Mouse (Mus musculus): ENCODE results near the gene Steap1. TPM values are rescaled to one million over a fixed set of nuclear protein-coding genes. Genes with fewer than 3 reads are reported as not detected.

Gene Steap1
- polyA plus RNA-seq, 1 experiment from 2014 or later = 6.2 TPM

- no peak overlapping the region for H3K27ac ChIP-seq
- WGBS = 24% methylated on average over 2 of the region's 2 CpGs
Observed at GRCm38 (mm10) chr5:5705019-5705418, 44.1 kb downstream of the Steap1 start.

GRCm38 (mm10) chr5:5700386-5700785 is 48.7 kb downstream of the Steap1 start:
- no peak overlapping the region for H3K27ac ChIP-seq
- 82% methylated on average over 2 of the region's 2 CpGs for WGBS
- no peak overlapping the region for H3K4me2 ChIP-seq (replicated peaks)
- no peak for ATAC-seq (ENCODE audit: low FRiP score, low read depth)
- no peak overlapping the region for H3K9ac ChIP-seq
- no peaks in the 10 kb centered on the region for H3K4me1 ChIP-seq
- H3K36me3 ChIP-seq = no peaks in the 10 kb centered on the region
- H3K27me3 ChIP-seq (replicated peaks) = no peaks in the 10 kb centered on the region
- no peak overlapping the region for H3K4me3 ChIP-seq
- no peaks in the 10 kb centered on the region for H3K9me3 ChIP-seq

More at GRCm38 (mm10) chr5:5705019-5705418, 44.1 kb downstream of the Steap1 start:
- Histone ChIP-seq H3K4me3 (no peak overlapping the region), H3K4me2 (replicated peaks) (no peak overlapping the region), H3K9ac (no peak overlapping the region), H3K27me3 (replicated peaks) (no peaks in the 10 kb centered on the region), H3K4me1 (no peaks in the 10 kb centered on the region), H3K9me3 (no peaks in the 10 kb centered on the region), H3K36me3 (no peaks in the 10 kb centered on the region)
- no peak for ATAC-seq (ENCODE audit: low FRiP score, low read depth)

- 74% methylated on average over 3 of the region's 3 CpGs for WGBS
Observed at GRCm38 (mm10) chr5:5698830-5699229, 50.3 kb downstream of the Steap1 start.

DNA sequence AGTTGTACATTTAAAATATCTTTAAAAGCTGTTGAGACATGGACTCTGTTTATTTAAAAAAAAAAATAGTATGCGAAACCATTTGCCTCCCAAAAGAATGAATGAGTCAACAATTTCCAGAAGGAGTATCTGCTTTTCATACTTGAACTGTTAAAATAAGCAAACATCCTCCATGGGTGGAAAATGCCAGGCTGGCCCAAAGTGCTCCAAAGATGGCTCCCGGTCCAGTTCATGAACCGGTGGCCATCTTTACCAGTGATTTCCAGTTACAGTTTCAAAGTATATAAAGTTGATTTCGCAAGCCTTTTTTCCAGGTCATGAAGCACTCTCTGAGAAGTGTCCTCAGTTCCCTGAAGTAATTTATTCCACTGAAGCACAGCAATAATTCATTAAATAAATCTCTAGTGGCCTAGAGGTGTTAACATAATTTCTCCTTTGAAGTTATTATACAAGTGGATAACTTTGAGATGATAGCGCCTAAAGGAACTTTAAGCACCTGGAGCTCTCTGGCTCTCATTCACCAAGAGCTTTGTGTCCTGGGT is 53.7 kb downstream of the Steap1 start:
- no peak overlapping the region for H3K4me3 ChIP-seq
- H3K9me3 ChIP-seq = no peaks in the 10 kb centered on the region
- no peak overlapping the region for H3K4me2 ChIP-seq (replicated peaks)
- H3K4me1 ChIP-seq = no peaks in the 10 kb centered on the region
- no peak overlapping the region for H3K27ac ChIP-seq
- no peaks in the 10 kb centered on the region for H3K36me3 ChIP-seq
- H3K9ac ChIP-seq = no peak overlapping the region
- 88% methylated on average over 5 of the region's 5 CpGs for WGBS
- no peaks in the 10 kb centered on the region for H3K27me3 ChIP-seq (replicated peaks)
- ATAC-seq (ENCODE audit: low FRiP score, low read depth) = no peak

More at GRCm38 (mm10) chr5:5698830-5699229, 50.3 kb downstream of the Steap1 start:
- Histone ChIP-seq H3K27me3 (replicated peaks) (no peaks in the 10 kb centered on the region), H3K4me1 (no peaks in the 10 kb centered on the region), H3K4me2 (replicated peaks) (no peak overlapping the region), H3K36me3 (no peaks in the 10 kb centered on the region), H3K4me3 (no peak overlapping the region), H3K9ac (no peak overlapping the region), H3K9me3 (no peaks in the 10 kb centered on the region), H3K27ac (no peak overlapping the region)
- no peak for ATAC-seq (ENCODE audit: low FRiP score, low read depth)

GRCm38 (mm10) chr5:5693956-5694653 is 55.0 kb downstream of the Steap1 start, which contains the start of gene Steap2:
Steap2 (minus strand) TSS chr5:5694578.
- Histone ChIP-seq H3K4me3 (peak within 1 kb of the TSS; percentile 79), H3K4me1 (no peaks in the 10 kb centered on the region), H3K27ac (no peak within 1 kb of the TSS), H3K4me2 (replicated peaks) (peak within 1 kb of the TSS; percentile 95), H3K36me3 (no peaks in the 10 kb centered on the region), H3K9me3 (no peaks in the 10 kb centered on the region), H3K27me3 (replicated peaks) (no peaks in the 10 kb centered on the region), H3K9ac (peak within 1 kb of the TSS; percentile 80)
- under 1% methylated on average over 62 of the region's 66 CpGs for WGBS
- peak; percentile 90 for ATAC-seq (ENCODE audit: low FRiP score, low read depth)

DNA sequence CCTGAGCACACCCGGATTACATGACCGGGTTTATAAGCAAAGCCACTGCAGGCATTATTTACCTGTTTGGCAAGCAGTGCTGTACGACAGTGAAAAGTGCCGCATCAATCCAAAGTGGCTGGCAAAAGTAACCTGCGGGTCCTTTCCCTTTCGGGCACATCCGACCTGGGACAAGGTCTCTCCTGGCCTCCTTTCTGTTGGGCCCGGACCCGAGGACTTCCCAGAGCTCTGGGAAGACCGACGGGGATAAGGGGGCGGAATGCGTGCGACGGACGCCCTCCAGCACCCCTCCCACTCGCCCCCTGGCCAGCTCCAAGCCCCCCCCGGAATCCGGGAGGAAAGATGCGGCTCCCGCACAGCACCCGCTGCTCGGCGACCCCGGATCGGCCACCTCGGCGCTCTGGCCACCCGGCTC is 55.6 kb downstream of the Steap1 start:
- Histone ChIP-seq H3K27ac (no peak overlapping the region), H3K36me3 (no peaks in the 10 kb centered on the region), H3K4me1 (no peaks in the 10 kb centered on the region), H3K9ac (peak overlapping the region; percentile 80), H3K4me3 (peak overlapping the region; percentile 79), H3K27me3 (replicated peaks) (no peaks in the 10 kb centered on the region), H3K9me3 (no peaks in the 10 kb centered on the region), H3K4me2 (replicated peaks) (peak overlapping the region; percentile 95)
- WGBS = under 1% methylated on average over 29 of the region's 29 CpGs
- ATAC-seq (ENCODE audit: low FRiP score, low read depth) = peak; percentile 71

GRCm38 (mm10) chr5:5692167-5692738 is 56.9 kb downstream of the Steap1 start:
- H3K4me1 ChIP-seq = no peaks in the 10 kb centered on the region
- no peak overlapping the region for H3K27ac ChIP-seq
- no peak for ATAC-seq (ENCODE audit: low FRiP score, low read depth)
- H3K4me3 ChIP-seq = no peak overlapping the region
- H3K36me3 ChIP-seq = no peaks in the 10 kb centered on the region
- H3K9ac ChIP-seq = no peak overlapping the region
- no peak overlapping the region for H3K4me2 ChIP-seq (replicated peaks)
- no peaks in the 10 kb centered on the region for H3K27me3 ChIP-seq (replicated peaks)
- no peaks in the 10 kb centered on the region for H3K9me3 ChIP-seq
- 69% methylated on average over 4 of the region's 4 CpGs for WGBS

- 84% methylated on average over 8 of the region's 8 CpGs for WGBS
Observed at GRCm38 (mm10) chr5:5688945-5689540, 60.1 kb downstream of the Steap1 start.

DNA sequence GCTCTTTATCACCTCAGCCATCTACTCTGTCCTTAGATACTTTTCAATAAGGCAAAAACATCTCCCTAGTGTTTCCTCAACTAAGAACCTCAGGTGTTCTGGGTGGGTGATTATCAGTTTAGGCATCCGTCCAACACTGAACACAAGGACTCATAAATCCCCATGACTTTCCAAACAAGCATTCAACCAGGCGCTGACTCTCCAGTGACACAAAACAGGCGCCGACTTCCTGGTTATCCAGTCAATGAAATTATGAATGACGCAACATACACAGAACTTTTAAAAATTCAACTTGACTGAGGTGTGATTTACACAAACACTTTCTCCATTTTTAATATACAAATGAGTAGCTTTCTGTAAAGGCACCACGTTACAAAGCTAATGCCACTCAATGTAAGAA is 60.9 kb downstream of the Steap1 start:
- Histone ChIP-seq H3K27ac (no peak overlapping the region), H3K4me1 (no peaks in the 10 kb centered on the region), H3K9me3 (no peaks in the 10 kb centered on the region), H3K4me3 (no peak overlapping the region), H3K9ac (no peak overlapping the region), H3K4me2 (replicated peaks) (no peak overlapping the region), H3K36me3 (no peaks in the 10 kb centered on the region), H3K27me3 (replicated peaks) (no peaks in the 10 kb centered on the region)
- 79% methylated on average over 6 of the region's 6 CpGs for WGBS
- no peak for ATAC-seq (ENCODE audit: low FRiP score, low read depth)

More at GRCm38 (mm10) chr5:5688945-5689540, 60.1 kb downstream of the Steap1 start:
- Histone ChIP-seq H3K9me3 (no peaks in the 10 kb centered on the region), H3K4me3 (no peak overlapping the region), H3K36me3 (no peaks in the 10 kb centered on the region), H3K4me1 (no peaks in the 10 kb centered on the region), H3K4me2 (replicated peaks) (no peak overlapping the region), H3K27ac (no peak overlapping the region), H3K27me3 (replicated peaks) (no peaks in the 10 kb centered on the region), H3K9ac (no peak overlapping the region)
- ATAC-seq (ENCODE audit: low FRiP score, low read depth) = no peak

- Histone ChIP-seq H3K36me3 (no peaks in the 10 kb centered on the region), H3K4me2 (replicated peaks) (no peak overlapping the region), H3K27ac (no peak overlapping the region), H3K4me1 (no peaks in the 10 kb centered on the region), H3K4me3 (no peak overlapping the region), H3K9me3 (no peaks in the 10 kb centered on the region), H3K9ac (no peak overlapping the region), H3K27me3 (replicated peaks) (no peaks in the 10 kb centered on the region)
- WGBS = 8% methylated on average over 1 of the region's 1 CpGs
- no peak for ATAC-seq (ENCODE audit: low FRiP score, low read depth)
Observed at GRCm38 (mm10) chr5:5686973-5687372, 62.2 kb downstream of the Steap1 start.
